Mouse (Mus musculus) kidney, postnatal 0 days (tissue): ENCODE results near the gene Eml3. TPM values are rescaled to one million over a fixed set of nuclear protein-coding genes. Genes with fewer than 3 reads are reported as not detected.
A peak's percentile ranks its signal among the peaks of the same experiment; 100 is the strongest.

Experiments
- ATAC-seq: fragments of 200-750 bp; cut with Nextera tagmentation; replicated peaks from 2 replicates; pipeline ENCODE4 v1.8.0; 2017; ENCODE audit warnings: low read depth, moderate number of reproducible peaks, moderate TSS enrichment, moderate library complexity; ENCODE audit not compliant: low FRiP score
- DNase-seq: peaks from one replicate; pipeline ENCODE4 v3.0.0-alpha.2; 2016; ENCODE audit warnings: low spot score
- H3K27ac ChIP-seq: fragments of 300-500 bp; sonication (generic); 2 replicates; pipeline ENCODE4 v1.5.1; 2014; ENCODE audit warnings: mild to moderate bottlenecking
- H3K27me3 ChIP-seq: fragments of 300-500 bp; sonication (generic); 2 replicates; pipeline ENCODE4 v1.6.1; 2014; ENCODE audit warnings: low read length, mixed read lengths; ENCODE audit not compliant: insufficient read depth
- H3K36me3 ChIP-seq: fragments of 300-500 bp; sonication (generic); 2 replicates; pipeline ENCODE4 v1.6.1; 2014; ENCODE audit warnings: low read length, mixed read lengths; ENCODE audit not compliant: insufficient read depth
- H3K4me1 ChIP-seq: fragments of 300-500 bp; sonication (generic); replicated peaks from 2 replicates; pipeline ENCODE4 v1.6.1; 2014; ENCODE audit warnings: antibody characterized with exemption, low read length, mixed read lengths; ENCODE audit not compliant: insufficient read depth
- H3K4me2 ChIP-seq: fragments of 300-500 bp; sonication (generic); 2 replicates; pipeline ENCODE4 v1.6.1; 2014; ENCODE audit warnings: mild to moderate bottlenecking, low read length, moderate library complexity, mixed read lengths
- H3K4me3 ChIP-seq: fragments of 300-500 bp; sonication (generic); replicated peaks from 2 replicates; pipeline ENCODE4 v1.5.1; 2014; ENCODE audit warnings: low read depth, low read length
- H3K9ac ChIP-seq: fragments of 300-500 bp; sonication (generic); 2 replicates; pipeline ENCODE4 v1.6.1; 2014; ENCODE audit warnings: low read depth, low read length
- H3K9me3 ChIP-seq: fragments of 300-500 bp; sonication (generic); replicated peaks from 2 replicates; pipeline ENCODE4 v1.6.1; 2016; ENCODE audit warnings: low read length, inconsistent platforms, mixed read lengths
- CTCF ChIP-seq: IDR thresholded peaks from 2 replicates; pipeline ENCODE4 v1.5.1; 2016; ENCODE audit warnings: antibody characterized with exemption, low read depth, mild to moderate bottlenecking, moderate library complexity
- WGBS: fragments of 180-500 bp; shearing (Covaris S2); extraction: QIAGEN DNeasy Blood & Tissue Kit; methylation state at CpG from one replicate; pipeline ENCODE4 v1.1.7; 2014; 5-methylcytosine and 5-hydroxymethylcytosine counted together
- polyA plus RNA-seq: library from polyadenylated mRNA; unstranded; fragments of >200 nt; fragmentation: Nextera tagmentation; extraction: Ambion mirVana; gene quantifications from 2 replicates; pipeline ENCODE4 v1.2.1, GENCODE M21; 2015

Eml3 gene
- polyA plus RNA-seq, 1 experiment from 2014 or later: 25.5 TPM

- Histone ChIP-seq H3K36me3 (peaks cover 39% of the 10 kb centered on the region), H3K4me2 (peak overlapping the region; percentile 80), H3K27ac (peak overlapping the region; percentile 51; the same call in 1 of the 2 replicates), H3K4me1 (no peaks in the 10 kb centered on the region), H3K27me3 (no peaks in the 10 kb centered on the region), H3K9ac (peak overlapping the region; percentile 70), H3K9me3 (no peaks in the 10 kb centered on the region), H3K4me3 (peak overlapping the region; percentile 77)
- DNase-seq (no peak), ATAC-seq (no peak)
- 4% methylated on average over 9 of the region's 9 CpGs for WGBS
- no peak for TF ChIP-seq CTCF
Measured at GRCm38 (mm10) chr19:8954171-8954570, 24.8 kb downstream of the Eml3 start.

GRCm38 (mm10) chr19:8962256-8962655 is 32.9 kb downstream of the Eml3 start:
- ATAC-seq (no peak), DNase-seq (no peak)
- Histone ChIP-seq H3K9ac (no peak overlapping the region), H3K27me3 (no peaks in the 10 kb centered on the region), H3K4me2 (no peak overlapping the region), H3K4me1 (no peaks in the 10 kb centered on the region), H3K9me3 (no peaks in the 10 kb centered on the region), H3K4me3 (no peak overlapping the region), H3K27ac (no peak overlapping the region), H3K36me3 (peaks cover 62% of the 10 kb centered on the region)
- TF ChIP-seq CTCF: no peak
- 89% methylated on average over 2 of the region's 2 CpGs for WGBS

GRCm38 (mm10) chr19:8965075-8965474 is 35.7 kb downstream of the Eml3 start:
- Histone ChIP-seq H3K4me1 (0 out of 2 replicates have a peak, but pooled peaks cover 5% of the 10 kb centered on the region), H3K4me2 (no peak overlapping the region), H3K27me3 (no peaks in the 10 kb centered on the region), H3K9me3 (no peaks in the 10 kb centered on the region), H3K9ac (peak overlapping the region; percentile 9; the same call in 1 of the 2 replicates), H3K36me3 (peaks cover 60% of the 10 kb centered on the region), H3K4me3 (no peak overlapping the region), H3K27ac (peak overlapping the region; percentile 94; the same call in 1 of the 2 replicates)
- ATAC-seq (no peak), DNase-seq (no peak)
- 81% methylated on average over 11 of the region's 11 CpGs for WGBS
- no peak for TF ChIP-seq CTCF

- H3K27me3 ChIP-seq: no peaks in the 10 kb centered on the region
- peaks cover 60% of the 10 kb centered on the region for H3K36me3 ChIP-seq
- H3K4me1 ChIP-seq: 0 out of 2 replicates have a peak, but pooled peaks cover 5% of the 10 kb centered on the region
- H3K9ac ChIP-seq: peak overlapping the region; percentile 61
- no peak for TF ChIP-seq CTCF
- WGBS: 74% methylated on average over 8 of the region's 8 CpGs
- no peaks in the 10 kb centered on the region for H3K9me3 ChIP-seq
- no peak for ATAC-seq
- peak overlapping the region; percentile 54 for H3K4me2 ChIP-seq
- DNase-seq: no peak
- H3K4me3 ChIP-seq: peak overlapping the region; percentile 89
- H3K27ac ChIP-seq: peak overlapping the region; percentile 94
Measured at GRCm38 (mm10) chr19:8965771-8966170, 36.4 kb downstream of the Eml3 start.

GRCm38 (mm10) chr19:8966198-8966589 is 36.8 kb downstream of the Eml3 start:
- Histone ChIP-seq H3K27me3 (no peaks in the 10 kb centered on the region), H3K36me3 (peaks cover 64% of the 10 kb centered on the region), H3K9me3 (no peaks in the 10 kb centered on the region), H3K27ac (peak overlapping the region; percentile 94), H3K4me1 (0 out of 2 replicates have a peak, but pooled peaks cover 5% of the 10 kb centered on the region), H3K4me3 (peak overlapping the region; percentile 89), H3K4me2 (peak overlapping the region; percentile 54), H3K9ac (peak overlapping the region; percentile 61)
- 20% methylated on average over 5 of the region's 5 CpGs for WGBS
- ATAC-seq (no peak), DNase-seq (peak; percentile 30)
- TF ChIP-seq CTCF: no peak

GRCm38 (mm10) chr19:8966590-8967372 is 37.4 kb downstream of the Eml3 start, which contains the start of gene Eef1g:
Gene Eef1g (plus strand): TSS chr19:8967041.
- Histone ChIP-seq H3K4me3 (peak within 1 kb of the TSS; percentile 89), H3K27ac (peak within 1 kb of the TSS; percentile 94)
- under 1% methylated on average over 52 of the region's 52 CpGs for WGBS

More at GRCm38 (mm10) chr19:8966590-8967372, 37.4 kb downstream of the Eml3 start, which contains the start of gene Eef1g:
- no peaks in the 10 kb centered on the region for H3K27me3 ChIP-seq
- 0 out of 2 replicates have a peak, but pooled peaks cover 5% of the 10 kb centered on the region for H3K4me1 ChIP-seq
- DNase-seq (peak; percentile 100), ATAC-seq (peak; percentile 99)
- H3K9me3 ChIP-seq: no peaks in the 10 kb centered on the region
- H3K9ac ChIP-seq: peak within 1 kb of the TSS; percentile 94
- TF ChIP-seq CTCF: no peak
- peak within 1 kb of the TSS; percentile 81 for H3K4me2 ChIP-seq
- H3K36me3 ChIP-seq: peaks cover 64% of the 10 kb centered on the region
